Mouse (Mus musculus) intestine, postnatal 0 days (tissue): Measurements from ENCODE around the gene Tmem121b. TPM values are rescaled to one million over a fixed set of nuclear protein-coding genes. Genes with fewer than 3 reads are reported as not detected.

Source experiments
- ATAC-seq: fragments of 200-750 bp; cut with Nextera tagmentation; 2 replicates; pipeline ENCODE4 v1.8.0; 2017; ENCODE audit warnings: mild to moderate bottlenecking, moderate TSS enrichment, moderate library complexity
- H3K27ac ChIP-seq: fragments of 300-500 bp; sonication (generic); 2 replicates; pipeline ENCODE4 v1.5.1; 2014; ENCODE audit warnings: mild to moderate bottlenecking, low read depth, low read length, moderate library complexity
- H3K27me3 ChIP-seq: fragments of 300-500 bp; sonication (generic); replicated peaks from 2 replicates; pipeline ENCODE4 v1.6.1; 2014; ENCODE audit warnings: low read length, mixed read lengths; ENCODE audit not compliant: control insufficient read depth, insufficient read depth
- H3K36me3 ChIP-seq: fragments of 300-500 bp; sonication (generic); 2 replicates; pipeline ENCODE4 v1.6.1; 2014; ENCODE audit warnings: mild to moderate bottlenecking, moderate library complexity; ENCODE audit not compliant: control insufficient read depth, insufficient read depth
- H3K4me1 ChIP-seq: fragments of 300-500 bp; sonication (generic); replicated peaks from 2 replicates; pipeline ENCODE4 v1.6.1; 2014; ENCODE audit warnings: antibody characterized with exemption, low read length, mixed read lengths; ENCODE audit not compliant: control insufficient read depth, insufficient read depth
- H3K4me2 ChIP-seq: fragments of 300-500 bp; sonication (generic); replicated peaks from 2 replicates; pipeline ENCODE4 v1.6.1; 2014; ENCODE audit warnings: low read depth, mild to moderate bottlenecking, moderate library complexity
- H3K4me3 ChIP-seq: fragments of 300-500 bp; sonication (generic); 2 replicates; pipeline ENCODE4 v1.5.1; 2014; ENCODE audit warnings: low read depth, low read length
- H3K9ac ChIP-seq: fragments of 300-500 bp; sonication (generic); 2 replicates; pipeline ENCODE4 v1.6.1; 2014; ENCODE audit warnings: mild to moderate bottlenecking, low read depth, low read length
- H3K9me3 ChIP-seq: fragments of 300-500 bp; sonication (generic); 2 replicates; pipeline ENCODE4 v1.6.1; 2016; ENCODE audit warnings: mixed run types; ENCODE audit not compliant: control insufficient read depth
- CTCF ChIP-seq: sonication (generic); IDR thresholded peaks from 2 replicates; pipeline ENCODE4 v1.5.1; 2016; ENCODE audit warnings: low read depth, mild to moderate bottlenecking, control low read depth, antibody characterized with exemption, moderate library complexity
- WGBS: fragments of 180-500 bp; shearing (Covaris S2); extraction: QIAGEN DNeasy Blood & Tissue Kit; methylation state at CpG from one replicate; pipeline ENCODE4 v1.1.7; 2014; 5-methylcytosine and 5-hydroxymethylcytosine counted together
- polyA plus RNA-seq: library from polyadenylated mRNA; unstranded; fragments of >200 nt; fragmentation: Nextera tagmentation; extraction: Ambion mirVana; gene quantifications from 2 replicates; pipeline ENCODE4 v1.2.1, GENCODE M21; 2015

Gene Tmem121b
- polyA plus RNA-seq, 1 experiment from 2014 or later, result 0.05 TPM

GRCm38 (mm10) chr6:120480361-120480760 is 13.2 kb downstream of the Tmem121b start:
- H3K9me3 ChIP-seq, result no peaks in the 10 kb centered on the region
- H3K4me1 ChIP-seq, result no peaks in the 10 kb centered on the region
- TF ChIP-seq CTCF, result no peak
- H3K36me3 ChIP-seq, result peaks cover 34% of the 10 kb centered on the region; the same call in 1 of the 2 replicates
- H3K27me3 ChIP-seq, result no peaks in the 10 kb centered on the region
- ATAC-seq, result no peak
- no peak overlapping the region for H3K27ac ChIP-seq
- no peak overlapping the region for H3K4me2 ChIP-seq
- H3K4me3 ChIP-seq, result no peak overlapping the region
- 86% methylated on average over 5 of the region's 5 CpGs for WGBS
- H3K9ac ChIP-seq, result no peak overlapping the region

GRCm38 (mm10) chr6:120479302-120479701 is 14.3 kb downstream of the Tmem121b start:
- H3K27me3 ChIP-seq, result no peaks in the 10 kb centered on the region
- 82% methylated on average over 2 of the region's 2 CpGs for WGBS
- peaks cover 34% of the 10 kb centered on the region; the same call in 1 of the 2 replicates for H3K36me3 ChIP-seq
- H3K4me3 ChIP-seq, result no peak overlapping the region
- ATAC-seq, result no peak
- H3K4me1 ChIP-seq, result no peaks in the 10 kb centered on the region
- no peaks in the 10 kb centered on the region for H3K9me3 ChIP-seq
- H3K4me2 ChIP-seq, result no peak overlapping the region
- no peak overlapping the region for H3K9ac ChIP-seq
- TF ChIP-seq CTCF, result no peak
- H3K27ac ChIP-seq, result no peak overlapping the region

- no peak for TF ChIP-seq CTCF
- peaks cover 22% of the 10 kb centered on the region; the same call in 1 of the 2 replicates for H3K36me3 ChIP-seq
- 59% methylated on average over 8 of the region's 8 CpGs for WGBS
- no peaks in the 10 kb centered on the region for H3K9me3 ChIP-seq
- ATAC-seq, result no peak
- H3K4me1 ChIP-seq, result no peaks in the 10 kb centered on the region
- H3K4me3 ChIP-seq, result no peak overlapping the region
- no peak overlapping the region for H3K4me2 ChIP-seq
- no peaks in the 10 kb centered on the region for H3K27me3 ChIP-seq
- no peak overlapping the region for H3K9ac ChIP-seq
- no peak overlapping the region for H3K27ac ChIP-seq
Observed at GRCm38 (mm10) chr6:120475288-120475687, 18.3 kb downstream of the Tmem121b start.

GRCm38 (mm10) chr6:120473427-120473826 is 20.2 kb downstream of the Tmem121b start:
- H3K4me2 ChIP-seq, result no peak overlapping the region
- H3K4me3 ChIP-seq, result no peak overlapping the region
- 0 out of 2 replicates have a peak, but pooled peaks cover 8% of the 10 kb centered on the region for H3K36me3 ChIP-seq
- H3K4me1 ChIP-seq, result no peaks in the 10 kb centered on the region
- no peak for ATAC-seq
- H3K9ac ChIP-seq, result no peak overlapping the region
- no peaks in the 10 kb centered on the region for H3K9me3 ChIP-seq
- 56% methylated on average over 5 of the region's 5 CpGs for WGBS
- no peak for TF ChIP-seq CTCF
- no peak overlapping the region for H3K27ac ChIP-seq
- no peaks in the 10 kb centered on the region for H3K27me3 ChIP-seq

- Histone ChIP-seq H3K27me3 (no peaks in the 10 kb centered on the region), H3K4me3 (no peak overlapping the region), H3K4me2 (no peak overlapping the region), H3K4me1 (no peaks in the 10 kb centered on the region), H3K9ac (no peak overlapping the region), H3K9me3 (no peaks in the 10 kb centered on the region), H3K36me3 (no peaks in the 10 kb centered on the region), H3K27ac (no peak overlapping the region)
- no peak for TF ChIP-seq CTCF
- ATAC-seq, result no peak
- 61% methylated on average over 8 of the region's 8 CpGs for WGBS
Observed at GRCm38 (mm10) chr6:120472455-120473140, 21.0 kb downstream of the Tmem121b start.

GRCm38 (mm10) chr6:120471991-120472441 is 21.6 kb downstream of the Tmem121b start:
- no peak overlapping the region for H3K4me3 ChIP-seq
- ATAC-seq, result no peak
- 49% methylated on average over 5 of the region's 5 CpGs for WGBS

More at GRCm38 (mm10) chr6:120471991-120472441, 21.6 kb downstream of the Tmem121b start:
- no peaks in the 10 kb centered on the region for H3K9me3 ChIP-seq
- no peak overlapping the region for H3K4me2 ChIP-seq
- TF ChIP-seq CTCF, result no peak
- H3K9ac ChIP-seq, result no peak overlapping the region
- no peaks in the 10 kb centered on the region for H3K36me3 ChIP-seq
- H3K4me1 ChIP-seq, result no peaks in the 10 kb centered on the region
- no peaks in the 10 kb centered on the region for H3K27me3 ChIP-seq
- no peak overlapping the region for H3K27ac ChIP-seq
